Comparison of ENCODE assay signal across 9 mouse cellular contexts in genomic region chr4:59000614-59001013, GRCm38 (mm10). TPM values are rescaled to one million over a fixed set of nuclear protein-coding genes. Genes with fewer than 3 reads are reported as not detected.
A peak's percentile ranks its signal among the peaks of the same experiment; 100 is the strongest.
DNase-seq lines count a peak whose midpoint lies in the region; TF ChIP-seq lines count a peak whose summit lies in the region.
"Had no signal": no experiment of that assay in that cellular context is flagged by ENCODE, and none has a peak within 500 bp of the region (broad histone marks: within the 10 kb centered on the region; RNA-seq: fewer than 3 reads in every experiment).

No protein-coding gene starts in this region.

- no peak overlapping the region for H3K4me3 ChIP-seq in heart, adult 2 months
- H3K4me3 ChIP-seq: limb, embryonic 12.5 days had no signal

- WGBS in heart, adult 2 months = 16% methylated on average over 2 of the region's 2 CpGs

- intact Hi-C loops in heart, adult 2 months (cut with DNase I) = loop anchor here (5.0 to 10.0 kb wide), 3 partner anchors 88 to 1046 kb away; partner anchors contain the start of genes Ecpas, Ptbp3 and Txn1

- H3K79me2 ChIP-seq in heart, adult 2 months (replicated peaks; ENCODE audit: control insufficient read depth, insufficient read depth, low read length) = no peaks in the 10 kb centered on the region

- no peak for DNase-seq in heart, adult 2 months
- DNase-seq in heart, adult 18-20 months = no peak
- DNase-seq in 3T3-L1 (ENCODE audit: low read depth, low spot score) = peak; percentile 69
- peak; percentile 72 for DNase-seq in T-cell, adult 2 months (ENCODE audit: low spot score)
- peak; percentile 45 to 73 for DNase-seq in kidney, postnatal 36 days
- peak; percentile 63 to 64 for DNase-seq in spleen, postnatal 36 days (ENCODE audit: low spot score in 2 of 2)
- no peak for DNase-seq in frontal cortex, postnatal 14 days (ENCODE audit: low spot score in 2 of 2)
- DNase-seq in right cerebral cortex, adult 2 months (ENCODE audit: low spot score in 2 of 2) = no peak

- TF ChIP-seq EP300 in heart, adult 2 months (IDR thresholded peaks at IDR 0.05; ENCODE audit: insufficient read depth, low read depth, low read length) = no peak

- no peak for TF ChIP-seq POLR2A in heart, adult 2 months (IDR thresholded peaks at IDR 0.05; ENCODE audit: insufficient read depth, low read depth, low read length)

- H3K27ac ChIP-seq in heart, adult 2 months = no peak overlapping the region
- H3K27ac ChIP-seq: limb, embryonic 12.5 days had no signal

- no peaks in the 10 kb centered on the region for H3K27me3 ChIP-seq in heart, adult 2 months (ENCODE audit: control insufficient read depth, insufficient read depth, low read length)
- H3K27me3 ChIP-seq: limb, embryonic 12.5 days had no signal

- no peak overlapping the region for H3K9ac ChIP-seq in heart, adult 2 months (ENCODE audit: low read depth, low read length)
- H3K9ac ChIP-seq: limb, embryonic 12.5 days had no signal

- no peaks in the 10 kb centered on the region for H3K4me1 ChIP-seq in heart, adult 2 months (ENCODE audit: control insufficient read depth, insufficient read depth, low read length)

- peaks cover 4% of the 10 kb centered on the region; the same call in 1 of the 2 replicates for H3K36me3 ChIP-seq in heart, adult 2 months (ENCODE audit: control insufficient read depth, insufficient read depth, low read length)
- H3K36me3 ChIP-seq: limb, embryonic 12.5 days had no signal

- peak; percentile 52 for TF ChIP-seq CTCF in heart, adult 2 months (IDR thresholded peaks at IDR 0.05)

RNA-seq across cellular contexts. Expression of gene Gm20503, which starts 2.4 kb away (rescaled TPM):
- total RNA-seq in heart, adult 2 months (2021) = 1 to 10 TPM; 5.7 TPM
- polyA plus RNA-seq in heart, adult 2 months (2012; rRNA removed) = not detected in 2 replicates
- 1 to 10 TPM; 4.2 to 4.4 TPM for total RNA-seq in heart, adult 18-20 months (2021)

RNA-seq across cellular contexts. Expression of gene Dnajc25, which starts 5.8 kb away (rescaled TPM):
- 10 to 100 TPM; 18.1 to 22.1 TPM for total RNA-seq in heart, adult 2 months (2021)
- 5.3 and 7.8 TPM in 2 replicates for polyA plus RNA-seq in heart, adult 2 months (2012; rRNA removed)
- 10 to 100 TPM; 19.8 to 22.3 TPM for total RNA-seq in heart, adult 18-20 months (2021)

RNA-seq across cellular contexts. Expression of gene Ptgr1, which starts 13.7 kb away (rescaled TPM):
- 1 to 10 TPM; 3.0 to 3.1 TPM for total RNA-seq in heart, adult 2 months (2021)
- polyA plus RNA-seq in heart, adult 2 months (2012; rRNA removed) = 1.6 and 2.7 TPM in 2 replicates
- 1 to 10 TPM; 3.0 to 3.7 TPM for total RNA-seq in heart, adult 18-20 months (2021)

RNA-seq across cellular contexts. Expression of gene Gng10, which starts 34.3 kb away (rescaled TPM):
- total RNA-seq in heart, adult 2 months (2021) = 10 to 100 TPM; 13.6 TPM
- polyA plus RNA-seq in heart, adult 2 months (2012; rRNA removed) = 10.4 and 14.3 TPM in 2 replicates
- total RNA-seq in heart, adult 18-20 months (2021) = 10 to 100 TPM; 13.4 to 15.5 TPM

RNA-seq across cellular contexts. Expression of gene Zkscan16, which starts 57.2 kb away (rescaled TPM):
- total RNA-seq in heart, adult 2 months (2021) = under 1 TPM in 1 of 2 experiments, not detected in 1; 0.14 TPM
- 0.09 TPM in 1 of 2 replicates, not detected in the other for polyA plus RNA-seq in heart, adult 2 months (2012; rRNA removed)
- under 1 TPM; 0.15 to 0.39 TPM for total RNA-seq in heart, adult 18-20 months (2021)

Comparison
In these comparisons a context has a peak if more than half of its experiments do, and no peak if none do; other contexts are left out.
1. DNase-seq: peak in 3T3-L1 (single experiment), T-cell, adult 2 months (single experiment), kidney, postnatal 36 days (2 of 2) and spleen, postnatal 36 days (2 of 2); none in heart, adult 2 months (0 of 2), heart, adult 18-20 months (0 of 2), frontal cortex, postnatal 14 days (0 of 2) and right cerebral cortex, adult 2 months (0 of 2).